Mouse (Mus musculus): ENCODE measurements around the gene Tuba1b.

DNA sequence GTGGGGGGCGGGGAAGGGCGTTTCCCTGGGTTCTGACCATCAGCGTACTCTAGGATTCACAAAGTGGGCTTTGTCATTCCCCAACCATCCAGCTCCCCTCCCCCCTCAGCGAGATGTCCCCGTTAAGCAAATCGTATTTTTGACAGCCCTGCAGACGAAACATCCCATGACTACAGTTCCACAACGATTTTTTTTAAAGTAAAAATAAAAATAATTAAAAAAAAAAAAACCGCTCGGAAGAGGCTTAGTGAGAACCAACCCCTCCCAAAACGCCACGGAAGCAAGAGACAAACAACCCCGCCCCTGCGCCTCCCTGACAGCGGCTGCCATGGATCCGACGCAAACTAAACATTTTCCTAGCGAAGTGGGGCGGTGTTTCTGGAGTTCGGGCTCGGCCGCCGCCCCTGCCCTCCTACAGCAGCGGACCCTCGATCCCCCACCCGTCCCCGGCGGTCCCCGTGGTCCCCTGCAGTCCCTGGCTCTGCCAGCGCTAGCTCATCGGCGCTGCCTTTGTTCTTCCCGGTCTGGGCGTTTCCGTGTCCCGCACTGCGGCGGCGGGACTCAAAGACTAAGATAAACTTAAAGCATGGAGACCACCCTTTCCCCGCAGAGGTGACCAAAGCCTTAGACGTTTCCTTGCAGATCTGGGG is 18.5 kb upstream of the Tuba1b start:
- peak; percentile 36 for TF ChIP-seq CTCF (IDR thresholded peaks at IDR 0.05; ENCODE audit: low read depth)
- TF ChIP-seq EP300 (IDR thresholded peaks at IDR 0.05; ENCODE audit: low read depth), result no peak

Data from heart, postnatal 0 days (tissue).